Mouse (Mus musculus) lung, embryonic 14.5 days (tissue): ENCODE measurements at regions not wholly inside any gene's neighbourhood (a gene's known extent, or its start where the extent isn't known, plus 50 kb on each side); places are given as distances from the start of the nearest gene placed in this dataset.

Experiments
- ATAC-seq: fragments of 200-750 bp; cut with Nextera tagmentation; 2 replicates; pipeline ENCODE4 v1.8.0; 2017; ENCODE audit warnings: mild to moderate bottlenecking, moderate TSS enrichment, moderate library complexity; ENCODE audit not compliant: insufficient read depth
- DNase-seq: peaks from one replicate; pipeline ENCODE4 v3.0.0-alpha.2; 2015
- H3K27ac ChIP-seq: fragments of 300-500 bp; sonication (generic); 2 replicates; pipeline ENCODE4 v1.5.1; 2014; ENCODE audit warnings: low read depth, mild to moderate bottlenecking, moderate library complexity
- H3K27me3 ChIP-seq: fragments of 300-500 bp; sonication (generic); 2 replicates; pipeline ENCODE4 v1.6.1; 2014; ENCODE audit warnings: low read length, control low read depth; ENCODE audit not compliant: insufficient read depth
- H3K36me3 ChIP-seq: fragments of 300-500 bp; sonication (generic); 2 replicates; pipeline ENCODE4 v1.6.1; 2014; ENCODE audit warnings: control low read depth; ENCODE audit not compliant: insufficient read depth
- H3K4me1 ChIP-seq: fragments of 300-500 bp; sonication (generic); 2 replicates; pipeline ENCODE4 v1.6.1; 2014; ENCODE audit warnings: antibody characterized with exemption, control low read depth; ENCODE audit not compliant: insufficient read depth
- H3K4me2 ChIP-seq: fragments of 300-500 bp; sonication (generic); 2 replicates; pipeline ENCODE4 v1.6.1; 2014; ENCODE audit warnings: mild to moderate bottlenecking
- H3K4me3 ChIP-seq: fragments of 300-500 bp; sonication (generic); 2 replicates; pipeline ENCODE4 v1.5.1; 2014; ENCODE audit warnings: low read depth, low read length
- H3K9ac ChIP-seq: fragments of 300-500 bp; sonication (generic); 2 replicates; pipeline ENCODE4 v1.6.1; 2014
- H3K9me3 ChIP-seq: fragments of 300-500 bp; sonication (generic); 2 replicates; pipeline ENCODE4 v1.6.1; 2016; ENCODE audit warnings: low read depth, low read length, control low read depth
- CTCF ChIP-seq: IDR thresholded peaks from 2 replicates; pipeline ENCODE4 v1.5.1; 2016; ENCODE audit warnings: antibody characterized with exemption, low read depth
- WGBS: fragments of 180-500 bp; shearing (Covaris S2); extraction: QIAGEN DNeasy Blood & Tissue Kit; methylation state at CpG from one replicate; pipeline ENCODE4 v1.1.7; 2014; 5-methylcytosine and 5-hydroxymethylcytosine counted together

GRCm38 (mm10) chr1:90424066-90424821 is 178.5 kb upstream of the Cops8 start:
- Histone ChIP-seq H3K4me2 (no peak overlapping the region), H3K9ac (no peak overlapping the region), H3K9me3 (no peaks in the 10 kb centered on the region), H3K36me3 (no peaks in the 10 kb centered on the region), H3K4me3 (no peak overlapping the region), H3K27ac (no peak overlapping the region), H3K27me3 (no peaks in the 10 kb centered on the region), H3K4me1 (no peaks in the 10 kb centered on the region)
- TF ChIP-seq CTCF, result no peak
- DNase-seq (no peak), ATAC-seq (no peak)
- WGBS, result 22% methylated on average over 13 of the region's 13 CpGs

DNA sequence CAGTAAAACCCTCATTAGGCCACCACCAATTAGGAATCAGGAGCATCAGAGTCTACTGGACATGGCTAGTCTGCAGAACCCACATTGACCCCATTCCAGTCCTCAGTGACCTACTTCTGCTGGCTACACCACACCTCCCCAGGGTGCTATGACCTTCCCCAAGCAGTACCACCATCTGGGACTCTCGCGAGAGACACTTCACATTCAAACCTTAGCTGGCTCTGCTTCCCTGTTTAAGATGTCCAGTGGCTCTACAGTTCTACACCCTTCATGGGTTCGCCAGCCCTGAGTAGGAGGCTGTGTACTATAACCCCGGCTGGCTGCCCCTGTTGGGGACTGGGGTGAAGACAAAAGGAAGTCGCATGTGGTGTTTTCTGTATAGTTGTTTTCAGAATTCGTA is 174.4 kb upstream of the Cops8 start:
- H3K4me2 ChIP-seq, result no peak overlapping the region
- 91% methylated on average over 6 of the region's 6 CpGs for WGBS
- no peak overlapping the region for H3K4me3 ChIP-seq
- no peak for TF ChIP-seq CTCF
- no peak overlapping the region for H3K9ac ChIP-seq
- no peaks in the 10 kb centered on the region for H3K36me3 ChIP-seq
- H3K9me3 ChIP-seq, result no peaks in the 10 kb centered on the region
- DNase-seq (no peak), ATAC-seq (no peak)
- H3K27ac ChIP-seq, result no peak overlapping the region
- H3K27me3 ChIP-seq, result no peaks in the 10 kb centered on the region
- H3K4me1 ChIP-seq, result no peaks in the 10 kb centered on the region

- H3K4me1 ChIP-seq, result no peaks in the 10 kb centered on the region
- H3K4me2 ChIP-seq, result no peak overlapping the region
- WGBS, result 67% methylated on average over 7 of the region's 7 CpGs
- no peak overlapping the region for H3K4me3 ChIP-seq
- no peak for TF ChIP-seq CTCF
- no peaks in the 10 kb centered on the region for H3K36me3 ChIP-seq
- ATAC-seq (no peak), DNase-seq (no peak)
- H3K9ac ChIP-seq, result no peak overlapping the region
- no peaks in the 10 kb centered on the region for H3K27me3 ChIP-seq
- no peak overlapping the region for H3K27ac ChIP-seq
- no peaks in the 10 kb centered on the region for H3K9me3 ChIP-seq
Observed at GRCm38 (mm10) chr1:90428774-90429173, 174.0 kb upstream of the Cops8 start.

DNA sequence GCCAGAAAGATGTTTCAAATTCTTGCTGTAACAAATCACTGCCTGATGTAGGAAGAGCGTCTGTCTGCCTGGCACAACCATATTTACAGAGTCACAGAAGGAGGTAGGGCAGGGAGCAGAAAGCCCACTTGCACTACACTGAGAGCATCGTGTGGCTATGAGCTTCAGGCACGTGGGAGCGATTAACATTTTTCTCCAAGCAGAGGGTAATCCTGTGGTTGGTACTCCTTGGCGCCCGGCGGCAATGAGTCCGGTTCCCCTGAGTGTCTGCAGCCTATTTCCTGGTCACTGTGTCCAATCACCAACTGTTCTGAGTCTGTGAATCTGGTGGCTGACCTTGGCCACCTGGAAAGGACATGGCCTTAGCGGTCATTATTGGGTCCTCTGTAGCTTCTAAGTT is 172.3 kb upstream of the Cops8 start:
- H3K4me1 ChIP-seq, result no peaks in the 10 kb centered on the region
- 81% methylated on average over 9 of the region's 9 CpGs for WGBS
- H3K36me3 ChIP-seq, result no peaks in the 10 kb centered on the region
- ATAC-seq, result no peak
- TF ChIP-seq CTCF, result no peak
- no peaks in the 10 kb centered on the region for H3K9me3 ChIP-seq
- H3K4me2 ChIP-seq, result no peak overlapping the region
- H3K4me3 ChIP-seq, result no peak overlapping the region
- H3K27me3 ChIP-seq, result no peaks in the 10 kb centered on the region
- no peak overlapping the region for H3K9ac ChIP-seq
- H3K27ac ChIP-seq, result no peak overlapping the region
- DNase-seq, result no peak

DNA sequence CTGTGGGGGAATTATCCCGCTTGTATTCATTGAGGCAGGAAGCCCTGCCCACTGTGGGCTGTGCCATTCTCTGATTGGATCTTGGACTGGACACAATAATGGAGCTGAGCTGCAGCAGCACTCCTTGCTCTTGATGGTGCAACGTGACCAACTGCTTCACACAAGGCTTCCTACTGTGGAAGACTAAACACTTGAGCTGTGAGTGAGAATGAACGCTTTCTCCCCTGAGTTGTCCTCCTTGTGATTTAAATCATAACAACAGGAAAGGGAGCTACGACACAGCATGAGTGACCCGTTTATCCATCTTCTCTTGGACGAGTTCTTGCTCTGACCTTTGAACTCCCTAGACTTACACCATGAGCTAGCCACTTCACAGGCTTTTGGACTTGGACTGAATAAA is 171.0 kb upstream of the Cops8 start:
- TF ChIP-seq CTCF, result no peak
- 41% methylated on average over 6 of the region's 6 CpGs for WGBS
- Histone ChIP-seq H3K27ac (no peak overlapping the region), H3K27me3 (no peaks in the 10 kb centered on the region), H3K4me1 (no peaks in the 10 kb centered on the region), H3K4me3 (no peak overlapping the region), H3K4me2 (no peak overlapping the region), H3K9me3 (no peaks in the 10 kb centered on the region), H3K9ac (no peak overlapping the region), H3K36me3 (no peaks in the 10 kb centered on the region)
- DNase-seq (no peak), ATAC-seq (no peak)

DNA sequence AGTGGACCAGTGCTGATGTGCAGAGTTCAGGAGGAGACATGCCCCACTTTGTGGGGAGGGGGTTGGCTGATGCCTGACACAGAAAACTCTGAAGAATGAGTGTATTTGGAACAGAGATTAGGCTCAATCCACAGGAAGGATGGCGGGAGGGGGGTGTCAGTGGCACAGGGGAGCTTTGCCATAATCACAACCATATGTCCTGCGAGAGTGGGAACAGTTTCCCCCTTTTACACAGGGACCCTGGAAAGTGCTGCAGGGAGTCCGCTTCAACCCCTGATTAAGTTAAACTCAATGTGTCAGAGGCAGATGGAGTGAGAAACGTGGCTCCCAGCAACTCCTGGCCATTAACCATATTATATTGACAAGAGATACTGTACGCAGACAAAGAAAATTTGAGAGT is 168.9 kb upstream of the Cops8 start:
- no peak for TF ChIP-seq CTCF
- Histone ChIP-seq H3K4me2 (no peak overlapping the region), H3K4me1 (no peaks in the 10 kb centered on the region), H3K36me3 (no peaks in the 10 kb centered on the region), H3K9ac (no peak overlapping the region), H3K4me3 (no peak overlapping the region), H3K9me3 (no peaks in the 10 kb centered on the region), H3K27ac (no peak overlapping the region), H3K27me3 (no peaks in the 10 kb centered on the region)
- DNase-seq, result no peak
- ATAC-seq, result no peak
- 66% methylated on average over 5 of the region's 5 CpGs for WGBS

- WGBS, result 43% methylated on average over 1 of the region's 1 CpGs
- Histone ChIP-seq H3K4me2 (no peak overlapping the region), H3K9me3 (no peaks in the 10 kb centered on the region), H3K4me3 (no peak overlapping the region), H3K9ac (no peak overlapping the region), H3K27ac (no peak overlapping the region), H3K4me1 (peaks cover 17% of the 10 kb centered on the region), H3K27me3 (no peaks in the 10 kb centered on the region), H3K36me3 (no peaks in the 10 kb centered on the region)
- DNase-seq (no peak), ATAC-seq (peak; percentile 31; the same call in 1 of the 2 replicates)
- TF ChIP-seq CTCF, result no peak
Observed at GRCm38 (mm10) chr1:90440638-90441037, 162.1 kb upstream of the Cops8 start.
